Mouse (Mus musculus) bone marrow, adult 2 months (tissue): ENCODE data around the gene Bicra. TPM values are rescaled to one million over a fixed set of nuclear protein-coding genes. Genes with fewer than 3 reads are reported as not detected.

Experiments
- H3K27ac ChIP-seq: fragments of 200-500 bp; 2 replicates; pipeline ENCODE4 v1.5.1; 2012; ENCODE audit warnings: low read depth, mild to moderate bottlenecking, control low read depth, inconsistent platforms, low read length; ENCODE audit not compliant: control insufficient read depth, poor library complexity, insufficient read depth
- H3K4me1 ChIP-seq: fragments of 200-500 bp; 2 replicates; pipeline ENCODE4 v1.6.1; 2011; ENCODE audit warnings: low read length; ENCODE audit not compliant: control insufficient read depth, insufficient read depth
- H3K4me3 ChIP-seq: fragments of 200-500 bp; replicated peaks from 2 replicates; pipeline ENCODE3; 2011; ENCODE audit warnings: mild to moderate bottlenecking, low read depth, low read length, control low read depth; ENCODE audit not compliant: control insufficient read depth
- CTCF ChIP-seq: fragments of 200-500 bp; IDR thresholded peaks from 2 replicates; pipeline ENCODE4 v1.5.1; 2011; ENCODE audit warnings: low read length, control low read depth; ENCODE audit not compliant: control insufficient read depth, insufficient read depth
- POLR2A ChIP-seq: fragments of 200-500 bp; IDR thresholded peaks from 2 replicates; pipeline ENCODE4 v1.6.1; 2011; ENCODE audit warnings: low read depth, mild to moderate bottlenecking, control low read depth, low read length, borderline replicate concordance; ENCODE audit not compliant: control insufficient read depth
- WGBS: fragments of 180-500 bp; shearing (Covaris S2); methylation state at CpG from one replicate; pipeline ENCODE4 v1.1.7; 2018; 5-methylcytosine and 5-hydroxymethylcytosine counted together
- polyA plus RNA-seq: library from polyadenylated mRNA; stranded (reverse); fragments of >200 nt; gene quantifications from 2 replicates; pipeline ENCODE4 v1.2.4, GENCODE M21; 2011; ENCODE audit warnings: low replicate concordance; ENCODE audit not compliant: missing spikeins, insufficient read depth, insufficient read length

Gene Bicra
- polyA plus RNA-seq, 1 experiment = 27.9 TPM

- TF ChIP-seq POLR2A = no peak
- TF ChIP-seq CTCF = no peak
- H3K4me1 ChIP-seq = no peaks in the 10 kb centered on the region
- no peak overlapping the region for H3K4me3 ChIP-seq
- H3K27ac ChIP-seq = no peak overlapping the region
- WGBS = 85% methylated on average over 4 of the region's 4 CpGs
These were observed 66.2 kb downstream of the Bicra start for GRCm38 (mm10) chr7:15981538-15981937.

- Histone ChIP-seq H3K4me1 (no peaks in the 10 kb centered on the region), H3K27ac (no peak overlapping the region), H3K4me3 (no peak overlapping the region)
- TF ChIP-seq POLR2A = no peak
- TF ChIP-seq CTCF = no peak
- 67% methylated on average over 8 of the region's 8 CpGs for WGBS
These were observed 67.5 kb downstream of the Bicra start for GRCm38 (mm10) chr7:15980246-15980645.

GRCm38 (mm10) chr7:15975904-15976303 is 71.8 kb downstream of the Bicra start:
- WGBS = 70% methylated on average over 4 of the region's 4 CpGs
- Histone ChIP-seq H3K4me1 (no peaks in the 10 kb centered on the region), H3K4me3 (no peak overlapping the region)

GRCm38 (mm10) chr7:15975451-15975850 is 72.3 kb downstream of the Bicra start:
- no peak overlapping the region for H3K4me3 ChIP-seq
- WGBS = 85% methylated on average over 10 of the region's 10 CpGs
- TF ChIP-seq POLR2A (no peak), CTCF (no peak)
- H3K4me1 ChIP-seq = no peaks in the 10 kb centered on the region
- no peak overlapping the region for H3K27ac ChIP-seq

More at GRCm38 (mm10) chr7:15975904-15976303, 71.8 kb downstream of the Bicra start:
- no peak overlapping the region for H3K27ac ChIP-seq
- TF ChIP-seq POLR2A (no peak), CTCF (peak; percentile 91)

GRCm38 (mm10) chr7:15974712-15975111 is 73.0 kb downstream of the Bicra start:
- H3K27ac ChIP-seq = no peak overlapping the region
- H3K4me1 ChIP-seq = no peaks in the 10 kb centered on the region
- no peak overlapping the region for H3K4me3 ChIP-seq
- 22% methylated on average over 5 of the region's 5 CpGs for WGBS
- TF ChIP-seq POLR2A (no peak), CTCF (peak; percentile 90)

- no peaks in the 10 kb centered on the region for H3K4me1 ChIP-seq
- TF ChIP-seq CTCF = no peak
- TF ChIP-seq POLR2A = no peak
- H3K27ac ChIP-seq = no peak overlapping the region
- no peak overlapping the region for H3K4me3 ChIP-seq
- WGBS = 92% methylated on average over 25 of the region's 25 CpGs
These were observed 75.5 kb downstream of the Bicra start for GRCm38 (mm10) chr7:15972247-15972646.

DNA sequence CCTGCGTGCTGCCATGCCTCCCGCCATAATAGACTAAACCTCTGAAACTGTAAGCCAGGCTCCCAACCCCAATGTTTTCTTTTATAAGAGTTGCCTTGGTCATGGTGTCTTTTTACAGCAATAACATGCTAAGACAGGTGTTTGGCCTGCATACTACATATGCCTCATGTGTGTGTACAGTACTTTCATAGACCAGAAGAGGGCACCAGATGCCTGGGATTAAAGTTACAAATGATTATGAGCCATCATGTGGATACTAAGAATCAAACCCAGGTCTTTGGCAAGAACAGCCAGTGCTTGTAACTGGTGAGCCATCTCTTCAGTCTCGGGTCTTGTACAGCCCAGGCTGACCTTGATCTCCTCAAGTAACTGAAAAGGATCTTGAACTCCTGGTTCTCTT is 78.0 kb downstream of the Bicra start:
- no peaks in the 10 kb centered on the region for H3K4me1 ChIP-seq
- H3K27ac ChIP-seq = no peak overlapping the region
- 82% methylated on average over 3 of the region's 3 CpGs for WGBS
- no peak for TF ChIP-seq CTCF
- no peak for TF ChIP-seq POLR2A
- no peak overlapping the region for H3K4me3 ChIP-seq

GRCm38 (mm10) chr7:15968322-15968721 is 79.4 kb downstream of the Bicra start:
- 80% methylated on average over 8 of the region's 8 CpGs for WGBS
- Histone ChIP-seq H3K4me1 (no peaks in the 10 kb centered on the region; the same call in 1 of the 2 replicates), H3K4me3 (no peak overlapping the region), H3K27ac (no peak overlapping the region)
- no peak for TF ChIP-seq POLR2A
- TF ChIP-seq CTCF = no peak

- TF ChIP-seq CTCF = peak; percentile 80
- no peak; the same call in 1 of the 2 replicates for TF ChIP-seq POLR2A
- H3K4me3 ChIP-seq = no peak within 1 kb of the TSS
- 4% methylated on average over 22 of the region's 22 CpGs for WGBS
These were observed 80.4 kb downstream of the Bicra start, which contains the start of gene Ehd2 for GRCm38 (mm10) chr7:15967312-15967711. Gene Ehd2 (minus strand): TSS chr7:15967567.

More at GRCm38 (mm10) chr7:15967312-15967711, 80.4 kb downstream of the Bicra start, which contains the start of gene Ehd2:
- no peak within 1 kb of the TSS for H3K27ac ChIP-seq
- no peaks in the 10 kb centered on the region; the same call in 1 of the 2 replicates for H3K4me1 ChIP-seq
